27 mouse cellular contexts compared by ENCODE assay signal in genomic region chr9:106119075-106119474, GRCm38 (mm10). TPM values are rescaled to one million over a fixed set of nuclear protein-coding genes. Genes with fewer than 3 reads are reported as not detected.
"Had no signal": no experiment of that assay in that cellular context is flagged by ENCODE, and none has a peak within 500 bp of the region (broad histone marks: within the 10 kb centered on the region; RNA-seq: fewer than 3 reads in every experiment).

No protein-coding gene starts in this region.

- H3K9ac ChIP-seq: limb, embryonic 13.5 days; liver, embryonic 12.5 days; liver, embryonic 15.5 days; lung, embryonic 15.5 days; midbrain, embryonic 12.5 days; neural tube, embryonic 13.5 days; stomach, embryonic 15.5 days had no signal

- H3K4me2 ChIP-seq: limb, embryonic 13.5 days; liver, embryonic 12.5 days; liver, embryonic 15.5 days; lung, embryonic 15.5 days; midbrain, embryonic 12.5 days; neural tube, embryonic 13.5 days; stomach, embryonic 15.5 days had no signal

- DNase-seq: kidney, adult 2 months; kidney, postnatal 25 days; layer of hippocampus, adult 9-11 months; liver; lung, adult 18-20 months; lung, postnatal 10 days; lung, postnatal 36 days; retina, postnatal 1 day; right cerebral cortex, postnatal 25 days; spleen, adult 18-20 months; thymus, adult 2 months; thymus, postnatal 14 days had no signal

- H3K9me3 ChIP-seq: limb, embryonic 10.5 days; limb, embryonic 13.5 days; liver, embryonic 12.5 days; liver, embryonic 15.5 days; lung, embryonic 15.5 days; megakaryocyte, embryonic 14.5 days; midbrain, embryonic 12.5 days; stomach, embryonic 15.5 days had no signal

- ATAC-seq: intestine, postnatal 0 days; liver, embryonic 12.5 days had no signal

- H3K27ac ChIP-seq: kidney, postnatal 0 days; layer of hippocampus, adult 2 months; limb, embryonic 10.5 days; limb, embryonic 13.5 days; liver, embryonic 12.5 days; liver, embryonic 15.5 days; lung, embryonic 15.5 days; midbrain, embryonic 12.5 days; neural tube, embryonic 13.5 days; stomach, embryonic 15.5 days had no signal

- H3K27me3 ChIP-seq: limb, embryonic 13.5 days; liver, embryonic 12.5 days; liver, embryonic 15.5 days; lung, embryonic 15.5 days; midbrain, embryonic 12.5 days; neural tube, embryonic 13.5 days; stomach, embryonic 15.5 days had no signal

- H3K36me3 ChIP-seq: limb, embryonic 10.5 days; limb, embryonic 13.5 days; liver, embryonic 12.5 days; liver, embryonic 15.5 days; lung, embryonic 15.5 days; midbrain, embryonic 12.5 days; neural tube, embryonic 13.5 days; stomach, embryonic 15.5 days had no signal

- H3K4me3 ChIP-seq: layer of hippocampus, adult 2 months; limb, embryonic 10.5 days; limb, embryonic 13.5 days; liver, embryonic 12.5 days; liver, embryonic 15.5 days; lung, embryonic 15.5 days; megakaryocyte, embryonic 14.5 days; midbrain, embryonic 12.5 days; myocyte; neural tube, embryonic 13.5 days; stomach, embryonic 15.5 days had no signal

- H3K4me1 ChIP-seq: limb, embryonic 13.5 days; liver, embryonic 12.5 days; liver, embryonic 15.5 days; lung, embryonic 15.5 days; stomach, embryonic 15.5 days had no signal

RNA-seq across cellular contexts. Expression of gene Col6a4, which starts 22.5 kb away (rescaled TPM):
- total RNA-seq: monocyte, adult 5-6 weeks; neutrophil, adult 5-6 weeks had no signal
- polyA plus RNA-seq: liver, embryonic 15.5 days had no signal
